Mouse (Mus musculus) liver, embryonic 11.5 days (tissue): ENCODE data around the gene Tst. TPM values are rescaled to one million over a fixed set of nuclear protein-coding genes. Genes with fewer than 3 reads are reported as not detected.

ENCODE experiments used
- ATAC-seq: fragments of 200-750 bp; cut with Nextera tagmentation; replicated peaks from 2 replicates; pipeline ENCODE4 v1.8.0; 2017; ENCODE audit warnings: moderate number of reproducible peaks, mild to moderate bottlenecking, moderate TSS enrichment, moderate library complexity; ENCODE audit not compliant: low FRiP score
- DNase-seq: peaks from one replicate; pipeline ENCODE4 v3.0.0-alpha.2; 2017; ENCODE audit warnings: low spot score
- H3K27ac ChIP-seq: fragments of 300-500 bp; sonication (generic); 2 replicates; pipeline ENCODE4 v1.5.1; 2014; ENCODE audit warnings: mild to moderate bottlenecking, low read depth, low read length, control low read depth
- H3K27me3 ChIP-seq: fragments of 300-500 bp; sonication (generic); replicated peaks from 2 replicates; pipeline ENCODE4 v1.6.1; 2014; ENCODE audit warnings: low read length, mixed read lengths; ENCODE audit not compliant: control insufficient read depth, insufficient read depth
- H3K36me3 ChIP-seq: fragments of 300-500 bp; sonication (generic); 2 replicates; pipeline ENCODE4 v1.6.1; 2014; ENCODE audit warnings: mild to moderate bottlenecking, low read length, moderate library complexity, mixed read lengths; ENCODE audit not compliant: control insufficient read depth, insufficient read depth
- H3K4me1 ChIP-seq: fragments of 300-500 bp; sonication (generic); replicated peaks from 2 replicates; pipeline ENCODE4 v1.6.1; 2014; ENCODE audit warnings: low read length, mixed read lengths; ENCODE audit not compliant: control insufficient read depth, insufficient read depth
- H3K4me2 ChIP-seq: fragments of 300-500 bp; sonication (generic); 2 replicates; pipeline ENCODE4 v1.6.1; 2014; ENCODE audit warnings: mild to moderate bottlenecking, control low read depth, moderate library complexity
- H3K4me3 ChIP-seq: fragments of 300-500 bp; sonication (generic); 2 replicates; pipeline ENCODE4 v1.5.1; 2014; ENCODE audit warnings: low read depth, low read length, control low read depth
- H3K9ac ChIP-seq: fragments of 300-500 bp; sonication (generic); 2 replicates; pipeline ENCODE4 v1.6.1; 2014; ENCODE audit warnings: low read depth, low read length, control low read depth
- H3K9me3 ChIP-seq: fragments of 300-500 bp; sonication (generic); 2 replicates; pipeline ENCODE4 v1.6.1; 2016; ENCODE audit warnings: low read length, inconsistent platforms, mixed read lengths; ENCODE audit not compliant: control insufficient read depth
- WGBS: fragments of 180-500 bp; shearing (Covaris S2); extraction: QIAGEN DNeasy Blood & Tissue Kit; methylation state at CpG from one replicate; pipeline ENCODE4 v1.1.7; 2014; 5-methylcytosine and 5-hydroxymethylcytosine counted together
- polyA plus RNA-seq: library from polyadenylated mRNA; unstranded; fragments of >200 nt; fragmentation: Nextera tagmentation; extraction: Ambion mirVana; gene quantifications from 2 replicates; pipeline ENCODE4 v1.2.1, GENCODE M21; 2014

Tst gene
- polyA plus RNA-seq, 1 experiment from 2014 or later: 98.9 TPM

DNA sequence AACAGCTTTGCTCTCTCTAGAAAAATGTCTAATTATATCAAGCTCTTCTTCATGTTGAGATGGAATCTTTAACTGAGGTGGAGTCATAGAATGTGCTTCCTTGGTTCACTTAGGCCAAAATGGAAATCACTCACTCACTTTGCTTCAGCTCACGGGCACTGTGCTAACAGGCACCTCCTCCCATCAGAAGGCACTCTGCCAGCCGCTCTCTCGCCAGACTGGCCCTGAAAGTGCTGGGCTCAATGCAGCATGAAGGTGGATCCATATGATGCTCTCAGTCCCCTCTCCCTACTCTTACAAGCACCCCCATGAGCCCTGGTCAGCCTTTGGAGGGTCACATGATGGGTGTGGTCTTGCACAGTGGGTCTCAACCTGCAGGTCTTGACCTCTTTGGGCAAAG is 31.5 kb downstream of the Tst start:
- 75% methylated on average over 3 of the region's 3 CpGs for WGBS
- ATAC-seq (no peak), DNase-seq (no peak)

DNA sequence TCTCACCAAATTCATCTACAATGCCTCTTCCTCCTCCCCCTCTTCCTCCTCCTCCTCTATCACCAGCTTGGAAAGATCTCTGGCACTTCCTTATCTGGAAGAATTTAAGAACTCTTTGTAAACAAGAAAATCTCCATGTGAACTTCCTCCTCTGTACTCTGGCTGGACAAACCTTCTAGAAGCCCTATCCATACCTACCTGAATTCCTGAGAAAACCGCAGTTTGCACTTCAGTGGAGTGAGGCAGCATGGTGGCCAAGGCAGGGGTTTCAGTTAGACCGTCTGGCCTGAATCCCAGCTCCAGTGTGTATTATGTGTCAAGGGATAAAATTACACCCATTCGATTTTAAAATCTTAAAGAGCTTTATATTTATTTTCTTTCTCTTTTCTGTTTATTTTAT is 32.9 kb downstream of the Tst start:
- H3K4me3 ChIP-seq: no peak overlapping the region
- no peaks in the 10 kb centered on the region for H3K9me3 ChIP-seq
- H3K27me3 ChIP-seq: peaks cover 5% of the 10 kb centered on the region
- H3K27ac ChIP-seq: no peak overlapping the region
- H3K36me3 ChIP-seq: no peaks in the 10 kb centered on the region
- WGBS: 77% methylated on average over 3 of the region's 3 CpGs
- H3K9ac ChIP-seq: no peak overlapping the region
- H3K4me1 ChIP-seq: peaks cover 9% of the 10 kb centered on the region; the same call in 1 of the 2 replicates
- H3K4me2 ChIP-seq: no peak overlapping the region
- ATAC-seq: no peak
- DNase-seq: no peak

More for the DNA sequence above, 31.5 kb downstream of the Tst start:
- H3K4me1 ChIP-seq: peaks cover 10% of the 10 kb centered on the region; the same call in 1 of the 2 replicates
- H3K4me2 ChIP-seq: no peak overlapping the region
- no peaks in the 10 kb centered on the region for H3K9me3 ChIP-seq
- H3K9ac ChIP-seq: no peak overlapping the region
- H3K27ac ChIP-seq: no peak overlapping the region
- peaks cover 3% of the 10 kb centered on the region for H3K27me3 ChIP-seq
- no peaks in the 10 kb centered on the region for H3K36me3 ChIP-seq
- H3K4me3 ChIP-seq: no peak overlapping the region

DNA sequence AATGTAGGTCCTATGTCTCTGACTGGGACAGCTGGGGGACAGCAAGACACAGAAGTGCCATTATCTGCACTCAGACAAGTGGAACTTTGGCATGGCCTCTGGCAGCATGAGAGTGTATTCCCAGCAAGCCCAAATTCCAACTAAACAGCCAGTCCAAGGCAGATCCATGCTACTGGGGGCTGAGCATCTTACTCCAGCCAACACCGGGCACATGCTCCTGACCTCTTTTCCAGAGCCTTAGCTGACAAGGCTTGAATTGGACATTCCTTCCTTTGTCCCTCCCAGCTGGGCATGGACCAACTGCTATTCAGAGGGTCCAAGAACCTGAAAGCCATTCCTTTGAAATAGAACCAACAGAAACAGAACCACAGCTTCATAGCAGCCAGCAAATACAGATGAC is 36.1 kb downstream of the Tst start:
- ATAC-seq: no peak
- no peak overlapping the region for H3K4me2 ChIP-seq
- peaks cover 9% of the 10 kb centered on the region; the same call in 1 of the 2 replicates for H3K4me1 ChIP-seq
- no peak overlapping the region for H3K4me3 ChIP-seq
- H3K9me3 ChIP-seq: no peaks in the 10 kb centered on the region
- WGBS: 84% methylated on average over 1 of the region's 1 CpGs
- DNase-seq: no peak
- peaks cover 13% of the 10 kb centered on the region for H3K27me3 ChIP-seq
- no peak overlapping the region for H3K9ac ChIP-seq
- no peaks in the 10 kb centered on the region for H3K36me3 ChIP-seq
- no peak overlapping the region for H3K27ac ChIP-seq

DNA sequence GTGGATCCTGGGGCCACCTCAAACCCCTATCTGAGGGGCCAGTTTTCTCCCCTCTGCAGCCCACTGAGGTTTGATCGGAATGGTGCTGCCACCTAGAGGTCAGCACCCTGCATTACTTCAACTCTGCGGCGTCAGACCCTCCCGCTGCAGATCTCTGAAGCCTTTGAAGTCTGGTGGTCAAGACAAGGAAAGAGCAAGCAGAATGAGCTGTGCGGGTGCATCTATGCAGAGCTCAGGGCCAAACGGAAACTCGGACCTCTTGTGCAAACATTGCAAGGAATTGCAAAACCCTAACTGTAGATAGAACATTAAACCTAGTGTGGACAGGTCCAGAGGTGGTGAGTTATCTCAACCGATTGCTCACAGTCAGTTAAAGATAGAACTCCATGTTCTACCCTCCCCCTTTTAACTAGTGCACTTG is 36.8 kb downstream of the Tst start:
- peak; percentile 70 for DNase-seq
- no peaks in the 10 kb centered on the region for H3K36me3 ChIP-seq
- peaks cover 6% of the 10 kb centered on the region; the same call in 1 of the 2 replicates for H3K4me1 ChIP-seq
- H3K27me3 ChIP-seq: peaks cover 13% of the 10 kb centered on the region
- H3K9ac ChIP-seq: no peak overlapping the region
- H3K4me2 ChIP-seq: no peak overlapping the region
- H3K4me3 ChIP-seq: no peak overlapping the region
- H3K9me3 ChIP-seq: no peaks in the 10 kb centered on the region
- ATAC-seq: peak; percentile 75
- WGBS: 4% methylated on average over 8 of the region's 8 CpGs
- no peak overlapping the region for H3K27ac ChIP-seq

DNA sequence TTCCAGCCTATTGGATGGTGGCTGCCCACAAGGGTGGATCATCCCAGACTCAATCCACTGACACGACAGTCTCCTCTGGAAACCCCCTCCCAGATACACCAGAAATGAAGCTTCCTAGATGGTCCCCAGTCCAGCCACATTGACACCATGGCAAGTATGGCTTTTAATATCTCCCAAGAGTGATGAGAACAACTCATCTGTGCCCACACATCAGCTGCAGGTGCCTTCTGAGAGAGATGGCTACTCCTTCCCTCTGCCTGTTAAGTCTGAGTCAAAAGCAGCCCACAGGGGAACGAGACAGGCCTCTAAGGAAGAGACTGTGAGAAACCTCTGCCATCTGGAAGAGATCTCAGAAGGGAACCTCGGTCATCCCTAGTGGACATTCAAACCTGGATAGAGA is 37.9 kb downstream of the Tst start:
- peaks cover 13% of the 10 kb centered on the region for H3K27me3 ChIP-seq
- no peak overlapping the region for H3K27ac ChIP-seq
- H3K4me1 ChIP-seq: peaks cover 6% of the 10 kb centered on the region; the same call in 1 of the 2 replicates
- H3K4me3 ChIP-seq: no peak overlapping the region
- DNase-seq (no peak), ATAC-seq (no peak)
- no peaks in the 10 kb centered on the region for H3K9me3 ChIP-seq
- H3K36me3 ChIP-seq: no peaks in the 10 kb centered on the region
- no peak overlapping the region for H3K4me2 ChIP-seq
- H3K9ac ChIP-seq: no peak overlapping the region
- 55% methylated on average over 3 of the region's 3 CpGs for WGBS

DNA sequence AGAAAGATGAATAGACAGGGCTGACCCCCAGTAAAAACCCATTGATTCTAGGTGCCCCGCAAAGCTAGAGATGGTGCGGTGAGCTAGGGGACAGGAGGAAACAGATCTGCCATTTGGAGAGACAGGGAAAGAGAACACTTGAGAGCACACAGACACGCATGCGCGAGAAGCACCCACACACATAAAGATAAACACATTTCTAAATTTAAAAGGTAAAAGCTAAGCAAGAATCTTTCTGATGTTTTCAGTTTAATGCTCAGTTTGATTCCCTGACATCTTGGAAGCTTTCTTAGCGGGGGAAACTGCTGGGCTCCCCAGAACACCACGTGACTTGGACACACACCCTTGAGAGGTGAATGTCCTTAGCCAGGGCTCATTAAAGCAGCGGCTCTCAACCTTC is 38.8 kb downstream of the Tst start:
- 78% methylated on average over 8 of the region's 8 CpGs for WGBS
- H3K4me1 ChIP-seq: peaks cover 3% of the 10 kb centered on the region; the same call in 1 of the 2 replicates
- DNase-seq: no peak
- H3K36me3 ChIP-seq: no peaks in the 10 kb centered on the region
- peaks cover 13% of the 10 kb centered on the region for H3K27me3 ChIP-seq
- H3K9ac ChIP-seq: no peak overlapping the region
- no peaks in the 10 kb centered on the region for H3K9me3 ChIP-seq
- H3K4me3 ChIP-seq: no peak overlapping the region
- no peak overlapping the region for H3K4me2 ChIP-seq
- H3K27ac ChIP-seq: no peak overlapping the region
- no peak for ATAC-seq

DNA sequence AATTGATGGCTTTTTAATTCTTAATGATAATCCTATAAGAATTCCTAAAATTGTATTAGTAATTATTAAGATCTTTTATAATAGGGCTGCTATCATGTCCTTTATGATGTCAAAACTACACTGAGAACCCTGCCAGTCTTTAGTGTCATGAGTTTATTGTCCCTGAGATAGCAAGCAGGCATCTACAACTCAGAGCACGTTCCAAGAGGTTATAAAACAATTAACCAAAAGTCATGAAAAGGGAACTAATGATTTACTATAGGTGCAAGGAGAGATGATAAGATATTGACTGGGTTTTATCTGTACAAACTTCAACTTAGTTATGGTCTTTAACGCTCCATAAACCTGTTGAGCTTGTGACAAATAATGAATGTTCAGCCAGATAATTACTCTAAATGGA is 39.8 kb downstream of the Tst start:
- peaks cover 13% of the 10 kb centered on the region for H3K27me3 ChIP-seq
- no peak overlapping the region for H3K27ac ChIP-seq
- H3K36me3 ChIP-seq: no peaks in the 10 kb centered on the region
- WGBS: 54% methylated on average over 2 of the region's 2 CpGs
- no peaks in the 10 kb centered on the region for H3K9me3 ChIP-seq
- H3K4me1 ChIP-seq: peaks cover 2% of the 10 kb centered on the region; the same call in 1 of the 2 replicates
- ATAC-seq (no peak), DNase-seq (no peak)
- H3K9ac ChIP-seq: no peak overlapping the region
- H3K4me3 ChIP-seq: no peak overlapping the region
- no peak overlapping the region for H3K4me2 ChIP-seq

DNA sequence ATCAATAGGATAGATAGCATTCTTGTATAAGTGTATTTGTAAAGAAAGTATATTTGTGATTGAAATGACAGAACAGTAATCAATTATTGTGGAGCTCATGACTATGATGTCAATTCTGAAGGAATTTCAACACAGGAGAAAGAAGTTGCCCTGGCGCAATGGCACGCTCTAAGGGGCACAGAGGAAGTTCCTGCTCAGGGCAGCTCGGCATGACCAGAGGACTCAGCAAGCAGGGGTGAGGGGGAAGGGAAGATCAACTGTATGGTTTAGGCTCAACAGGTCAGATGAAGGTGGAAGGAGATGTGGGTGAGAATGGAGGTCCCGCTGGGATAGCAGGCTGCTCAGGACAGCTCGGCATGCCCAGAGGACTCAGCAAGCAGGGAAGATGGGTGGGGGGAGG is 50.2 kb downstream of the Tst start:
- no peak overlapping the region for H3K4me2 ChIP-seq
- no peak overlapping the region for H3K4me3 ChIP-seq
- DNase-seq: no peak
- no peak overlapping the region for H3K27ac ChIP-seq
- WGBS: 76% methylated on average over 5 of the region's 5 CpGs
- no peaks in the 10 kb centered on the region for H3K4me1 ChIP-seq
- H3K36me3 ChIP-seq: no peaks in the 10 kb centered on the region
- H3K9me3 ChIP-seq: no peaks in the 10 kb centered on the region
- H3K9ac ChIP-seq: no peak overlapping the region
- no peaks in the 10 kb centered on the region for H3K27me3 ChIP-seq
- ATAC-seq: no peak

DNA sequence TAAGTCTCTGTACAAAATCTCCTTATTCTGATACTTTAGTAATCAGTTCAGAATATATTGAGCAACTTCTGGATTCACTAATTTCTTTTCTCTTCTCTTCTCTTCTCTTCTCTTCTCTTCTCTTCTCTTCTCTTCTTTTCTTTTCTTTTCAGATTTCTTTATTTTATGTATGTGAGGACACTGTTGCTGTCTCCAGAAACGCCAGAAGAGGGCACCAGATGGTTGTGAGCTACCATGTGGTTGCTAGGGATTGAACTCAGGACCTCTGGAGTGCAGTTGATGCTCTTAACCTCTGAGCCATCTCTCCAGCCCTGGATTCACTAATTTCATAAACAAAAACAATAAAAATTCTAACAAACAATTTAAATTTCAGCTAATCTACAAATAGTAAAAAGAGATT is 50.7 kb downstream of the Tst start:
- Histone ChIP-seq H3K27ac (no peak overlapping the region), H3K9me3 (no peaks in the 10 kb centered on the region), H3K9ac (no peak overlapping the region), H3K27me3 (no peaks in the 10 kb centered on the region), H3K4me1 (no peaks in the 10 kb centered on the region), H3K4me2 (no peak overlapping the region), H3K36me3 (no peaks in the 10 kb centered on the region), H3K4me3 (no peak overlapping the region)
- WGBS: 0% methylated on average over 1 of the region's 1 CpGs
- ATAC-seq (no peak), DNase-seq (no peak)
